Mouse (Mus musculus): Measurements from ENCODE around the gene Cds2. TPM values are rescaled to one million over a fixed set of nuclear protein-coding genes. Genes with fewer than 3 reads are reported as not detected.
"Not testable (repeated sequence)": the region's sequence is repeated elsewhere in the genome, so short reads cannot be mapped to it uniquely, and the experiment has no call there.

Cds2 gene
- total and polyA plus RNA-seq, 3 experiments, result 48.0 to 90.4 (median 75.4) TPM

DNA sequence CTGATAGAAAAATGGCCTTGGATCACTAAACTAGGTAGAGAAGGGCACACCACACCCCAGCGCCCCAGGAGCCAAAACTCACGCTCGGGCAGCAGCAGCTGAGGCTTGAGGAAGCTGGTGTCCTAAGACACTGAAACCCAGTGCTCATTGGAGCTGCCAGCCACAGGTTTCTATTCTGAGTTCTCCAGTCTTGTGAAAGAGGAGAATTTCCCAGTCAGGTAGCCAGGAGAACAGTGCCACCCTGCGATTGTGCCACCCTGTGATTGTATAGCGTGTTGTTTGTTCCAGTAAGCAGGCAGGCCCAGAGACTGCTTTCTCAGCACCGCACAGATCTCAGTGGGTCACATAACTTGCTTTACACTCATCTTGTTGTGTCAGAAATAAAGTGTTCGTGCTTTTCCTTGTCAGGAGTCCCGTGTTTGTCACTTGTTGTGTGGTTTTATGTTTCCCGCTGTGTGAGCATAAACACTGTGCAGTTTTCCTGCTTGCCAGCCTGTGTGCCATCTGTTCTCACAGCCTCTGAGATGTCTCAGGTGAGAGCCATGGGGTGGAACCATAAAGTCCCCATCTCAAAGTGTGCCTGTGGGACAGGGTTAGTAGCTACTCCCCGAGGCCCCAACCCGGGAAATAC lies 44.4 kb downstream of the Cds2 start:
- no peak overlapping the region for H3K4me3 ChIP-seq
- H3K36me3 ChIP-seq (ENCODE audit: control insufficient read depth, insufficient read depth, low read length), result no peaks in the 10 kb centered on the region
- H3K79me2 ChIP-seq (replicated peaks; ENCODE audit: control insufficient read depth, insufficient read depth, low read length), result no peaks in the 10 kb centered on the region
- TF ChIP-seq EP300 (IDR thresholded peaks at IDR 0.05; ENCODE audit: insufficient read depth, low read depth, low read length), result no peak
- TF ChIP-seq POLR2A (IDR thresholded peaks at IDR 0.05; ENCODE audit: insufficient read depth, low read depth, low read length), result no peak
- TF ChIP-seq CTCF (IDR thresholded peaks at IDR 0.05), result peak; percentile 52
- no peak for DNase-seq
- no peak overlapping the region for H3K9ac ChIP-seq (ENCODE audit: low read depth, low read length)
- no peaks in the 10 kb centered on the region for H3K27me3 ChIP-seq (ENCODE audit: control insufficient read depth, insufficient read depth, low read length)
- intact Hi-C loops (cut with DNase I), result loop anchor here (2.0 kb wide), 1 partner anchor 45 kb away; the partner anchor contains the start of gene Cds2
- H3K4me1 ChIP-seq (ENCODE audit: control insufficient read depth, insufficient read depth, low read length), result no peaks in the 10 kb centered on the region; the same call in 1 of the 2 replicates
- no peak overlapping the region for H3K27ac ChIP-seq
- 91% methylated on average over 11 of the region's 11 CpGs for WGBS

DNA sequence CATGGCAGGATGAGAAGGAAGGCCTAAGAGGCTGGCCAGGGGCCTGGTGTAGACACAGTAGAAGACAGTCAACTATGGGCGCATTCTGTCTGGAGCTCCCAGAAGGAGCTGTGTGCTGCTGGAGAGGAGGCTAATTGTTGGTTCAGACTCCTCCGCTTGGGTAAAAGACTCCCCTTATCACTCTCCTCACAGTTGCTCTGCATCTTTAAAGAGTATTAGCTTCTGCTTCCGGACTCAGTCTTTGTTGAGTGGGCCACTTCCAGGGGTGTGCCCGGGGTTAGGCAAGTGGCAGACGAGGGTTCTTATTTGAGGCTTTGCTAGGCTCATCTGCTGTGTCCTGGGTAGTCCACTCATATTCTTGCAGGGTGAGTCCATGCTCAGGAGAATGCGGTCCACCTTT lies 45.9 kb downstream of the Cds2 start:
- Histone ChIP-seq H3K4me1 (ENCODE audit: control insufficient read depth, insufficient read depth, low read length) (no peaks in the 10 kb centered on the region), H3K27ac (no peak overlapping the region), H3K79me2 (replicated peaks; ENCODE audit: control insufficient read depth, insufficient read depth, low read length) (no peaks in the 10 kb centered on the region), H3K27me3 (ENCODE audit: control insufficient read depth, insufficient read depth, low read length) (no peaks in the 10 kb centered on the region), H3K9ac (ENCODE audit: low read depth, low read length) (no peak overlapping the region), H3K36me3 (ENCODE audit: control insufficient read depth, insufficient read depth, low read length) (no peaks in the 10 kb centered on the region), H3K4me3 (no peak overlapping the region)
- WGBS, result 89% methylated on average over 6 of the region's 6 CpGs
- TF ChIP-seq POLR2A (IDR thresholded peaks at IDR 0.05; ENCODE audit: insufficient read depth, low read depth, low read length) (no peak), CTCF (IDR thresholded peaks at IDR 0.05) (no peak), EP300 (IDR thresholded peaks at IDR 0.05; ENCODE audit: insufficient read depth, low read depth, low read length) (no peak)
- intact Hi-C loops (cut with DNase I), result no loop called here
- no peak for DNase-seq

DNA sequence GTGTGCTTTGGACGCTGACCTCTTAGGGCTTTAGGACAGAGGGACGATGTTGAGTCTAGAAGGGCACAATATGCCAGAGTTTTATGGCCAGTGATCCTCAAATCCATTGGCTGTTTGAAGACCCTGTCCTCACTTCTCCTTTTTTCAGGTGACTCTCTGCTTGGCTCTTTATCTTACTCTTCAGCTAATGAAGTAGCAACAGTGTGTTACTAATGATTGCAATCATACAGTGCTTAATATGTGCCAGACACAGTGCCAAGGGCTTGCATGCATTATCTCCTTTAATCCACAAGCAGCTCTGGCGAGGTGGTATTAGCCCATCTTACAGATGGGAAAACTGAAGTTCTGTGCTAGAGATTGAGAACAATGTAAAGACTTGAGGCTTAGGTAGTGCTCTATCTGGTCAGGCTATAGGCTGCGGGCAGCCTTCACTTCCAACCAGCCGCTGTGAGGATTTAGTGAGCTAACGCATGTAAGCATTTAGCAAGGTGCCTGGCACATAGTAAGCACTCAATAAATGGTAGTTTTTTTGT lies 46.5 kb downstream of the Cds2 start:
- Histone ChIP-seq H3K4me3 (no peak overlapping the region), H3K79me2 (replicated peaks; ENCODE audit: control insufficient read depth, insufficient read depth, low read length) (no peaks in the 10 kb centered on the region), H3K27ac (no peak overlapping the region), H3K4me1 (ENCODE audit: control insufficient read depth, insufficient read depth, low read length) (no peaks in the 10 kb centered on the region), H3K36me3 (ENCODE audit: control insufficient read depth, insufficient read depth, low read length) (no peaks in the 10 kb centered on the region), H3K27me3 (ENCODE audit: control insufficient read depth, insufficient read depth, low read length) (no peaks in the 10 kb centered on the region), H3K9ac (ENCODE audit: low read depth, low read length) (no peak overlapping the region)
- intact Hi-C loops (cut with DNase I), result no loop called here
- no peak for TF ChIP-seq POLR2A (IDR thresholded peaks at IDR 0.05; ENCODE audit: insufficient read depth, low read depth, low read length)
- TF ChIP-seq EP300 (IDR thresholded peaks at IDR 0.05; ENCODE audit: insufficient read depth, low read depth, low read length), result no peak
- no peak for TF ChIP-seq CTCF (IDR thresholded peaks at IDR 0.05)
- WGBS, result 95% methylated on average over 6 of the region's 6 CpGs
- DNase-seq, result peak in 1 of 2 experiments; percentile 8

DNA sequence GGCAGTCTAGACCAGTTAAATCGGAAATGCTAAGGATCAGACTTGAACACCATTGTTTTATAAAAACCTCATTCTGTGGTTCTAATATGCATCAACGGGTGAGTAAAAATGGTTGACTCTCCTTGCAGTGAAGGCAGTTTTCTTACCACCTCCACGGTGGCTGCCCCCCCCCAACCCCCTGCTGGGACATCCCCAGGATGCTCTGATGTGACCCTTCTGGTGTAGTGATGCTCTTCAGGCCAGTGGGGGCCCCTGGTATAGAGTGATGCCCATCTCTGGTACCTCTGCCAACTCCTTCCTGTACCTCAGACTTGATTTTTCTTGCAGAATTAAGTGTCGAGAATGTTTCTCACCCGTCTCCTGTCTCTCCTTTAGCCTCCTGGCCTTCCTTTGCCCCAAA lies 49.7 kb downstream of the Cds2 start:
- TF ChIP-seq POLR2A (IDR thresholded peaks at IDR 0.05; ENCODE audit: insufficient read depth, low read depth, low read length), result no peak
- no peak for TF ChIP-seq EP300 (IDR thresholded peaks at IDR 0.05; ENCODE audit: insufficient read depth, low read depth, low read length)
- no peak for TF ChIP-seq CTCF (IDR thresholded peaks at IDR 0.05)
- Histone ChIP-seq H3K36me3 (ENCODE audit: control insufficient read depth, insufficient read depth, low read length) (no peaks in the 10 kb centered on the region), H3K79me2 (replicated peaks; ENCODE audit: control insufficient read depth, insufficient read depth, low read length) (no peaks in the 10 kb centered on the region), H3K4me1 (ENCODE audit: control insufficient read depth, insufficient read depth, low read length) (no peaks in the 10 kb centered on the region), H3K27me3 (ENCODE audit: control insufficient read depth, insufficient read depth, low read length) (no peaks in the 10 kb centered on the region), H3K27ac (no peak overlapping the region), H3K9ac (ENCODE audit: low read depth, low read length) (no peak overlapping the region), H3K4me3 (no peak overlapping the region)
- WGBS, result 84% methylated on average over 5 of the region's 5 CpGs
- peak in 1 of 2 experiments; percentile 10 for DNase-seq
- intact Hi-C loops (cut with DNase I), result loop anchor here (10.0 kb wide), 1 partner anchor 592 kb away; no protein-coding TSS in a partner anchor

DNA sequence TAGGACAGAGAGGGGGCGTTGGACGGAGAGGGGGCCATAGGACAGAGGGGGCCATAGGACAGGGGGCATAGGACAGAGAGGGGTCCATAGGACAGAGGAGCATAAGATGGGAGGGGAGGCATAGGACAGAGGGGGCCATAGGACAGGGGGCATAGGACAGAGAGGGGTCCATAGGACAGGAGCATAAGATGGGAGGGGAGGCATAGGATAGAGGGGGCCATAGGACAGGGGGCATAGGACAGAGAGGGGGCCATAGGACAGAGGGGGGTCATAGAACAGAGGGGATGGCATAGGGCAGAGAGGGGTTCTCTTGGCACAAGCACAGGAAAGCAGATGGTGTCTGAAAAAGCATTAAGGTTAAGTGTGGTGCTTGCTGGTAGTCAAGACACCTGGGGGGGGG lies 50.6 kb downstream of the Cds2 start:
- WGBS, result 100% methylated on average over 2 of the region's 2 CpGs
- intact Hi-C loops (cut with DNase I), result loop anchor here (10.0 kb wide), 1 partner anchor 591 kb away; no protein-coding TSS in a partner anchor
- Histone ChIP-seq H3K36me3 (ENCODE audit: control insufficient read depth, insufficient read depth, low read length) (no peaks in the 10 kb centered on the region), H3K4me1 (ENCODE audit: control insufficient read depth, insufficient read depth, low read length) (no peaks in the 10 kb centered on the region), H3K27ac (no peak overlapping the region), H3K27me3 (ENCODE audit: control insufficient read depth, insufficient read depth, low read length) (no peaks in the 10 kb centered on the region), H3K9ac (ENCODE audit: low read depth, low read length) (no peak overlapping the region), H3K79me2 (replicated peaks; ENCODE audit: control insufficient read depth, insufficient read depth, low read length) (no peaks in the 10 kb centered on the region), H3K4me3 (no peak overlapping the region)
- no peak for TF ChIP-seq CTCF (IDR thresholded peaks at IDR 0.05)
- TF ChIP-seq POLR2A (IDR thresholded peaks at IDR 0.05; ENCODE audit: insufficient read depth, low read depth, low read length), result no peak
- TF ChIP-seq EP300 (IDR thresholded peaks at IDR 0.05; ENCODE audit: insufficient read depth, low read depth, low read length), result no peak
- peak in 1 of 2 experiments; percentile 4 for DNase-seq

DNA sequence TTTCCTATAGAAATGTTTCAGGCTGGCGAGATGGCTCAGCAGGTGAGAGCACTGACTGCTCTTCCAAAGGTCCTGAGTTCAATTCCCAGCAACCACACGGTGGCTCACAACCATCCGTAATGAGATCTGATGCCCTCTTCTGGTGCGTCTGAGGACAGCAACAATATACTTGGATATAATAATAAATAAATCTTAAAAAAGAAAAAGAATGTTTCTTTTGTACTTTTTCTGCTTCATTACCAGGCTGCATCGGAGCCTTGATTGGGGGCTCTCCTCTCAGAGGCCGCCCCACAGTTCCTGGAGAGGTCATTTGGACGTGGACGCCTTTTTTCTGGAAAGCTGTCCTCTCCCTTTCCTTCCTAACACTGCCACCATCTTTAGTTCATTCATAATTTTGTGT lies 51.1 kb downstream of the Cds2 start:
- intact Hi-C loops (cut with DNase I), result loop anchor here (10.0 kb wide), 1 partner anchor 591 kb away; no protein-coding TSS in a partner anchor
- H3K4me3 ChIP-seq; H3K9ac ChIP-seq (ENCODE audit: low read depth, low read length); H3K79me2 ChIP-seq (replicated peaks; ENCODE audit: control insufficient read depth, insufficient read depth, low read length); H3K36me3 ChIP-seq (ENCODE audit: control insufficient read depth, insufficient read depth, low read length); H3K27ac ChIP-seq; H3K4me1 ChIP-seq (ENCODE audit: control insufficient read depth, insufficient read depth, low read length); H3K27me3 ChIP-seq (ENCODE audit: control insufficient read depth, insufficient read depth, low read length): not testable (repeated sequence)
- peak; percentile 39 for TF ChIP-seq CTCF (IDR thresholded peaks at IDR 0.05)
- peak in 1 of 2 experiments; percentile 5 for DNase-seq
- 88% methylated on average over 8 of the region's 8 CpGs for WGBS
